Mouse (Mus musculus) thymus, adult 2 months (tissue): Measurements from ENCODE around the gene Cmah. TPM values are rescaled to one million over a fixed set of nuclear protein-coding genes. Genes with fewer than 3 reads are reported as not detected.

Source experiments
- DNase-seq: peaks from one replicate; pipeline ENCODE4 v3.0.0; 2021
- H3K27ac ChIP-seq: fragments of 200-500 bp; 2 replicates; pipeline ENCODE4 v1.5.1; 2012; ENCODE audit warnings: low read length, control low read depth; ENCODE audit not compliant: control insufficient read depth, insufficient read depth
- H3K27me3 ChIP-seq: fragments of 200-500 bp; 2 replicates; pipeline ENCODE4 v1.6.1; 2012; ENCODE audit warnings: mild to moderate bottlenecking, low read length, moderate library complexity, mixed read lengths; ENCODE audit not compliant: control insufficient read depth, insufficient read depth
- H3K36me3 ChIP-seq: fragments of 200-500 bp; 2 replicates; pipeline ENCODE4 v1.6.1; 2012; ENCODE audit warnings: mild to moderate bottlenecking, low read length, moderate library complexity; ENCODE audit not compliant: control insufficient read depth, insufficient read depth
- H3K4me1 ChIP-seq: fragments of 200-500 bp; replicated peaks from 2 replicates; pipeline ENCODE4 v1.6.1; 2012; ENCODE audit warnings: low read length; ENCODE audit not compliant: control insufficient read depth, insufficient read depth
- H3K4me3 ChIP-seq: fragments of 200-500 bp; 2 replicates; pipeline ENCODE4 v1.5.1; 2012; ENCODE audit warnings: mild to moderate bottlenecking, low read length, control low read depth, moderate library complexity; ENCODE audit not compliant: control insufficient read depth, insufficient read depth
- CTCF ChIP-seq: fragments of 200-500 bp; IDR thresholded peaks from 2 replicates; pipeline ENCODE4 v1.5.1; 2012; ENCODE audit warnings: mild to moderate bottlenecking, control low read depth, low read length, moderate library complexity, borderline replicate concordance; ENCODE audit not compliant: control insufficient read depth, poor library complexity, insufficient read depth; ENCODE audit errors: extremely low read depth
- POLR2A ChIP-seq: fragments of 200-500 bp; IDR thresholded peaks from 2 replicates; pipeline ENCODE4 v1.6.1; 2012; ENCODE audit warnings: mild to moderate bottlenecking, low read length, control low read depth, moderate library complexity; ENCODE audit not compliant: control insufficient read depth, poor library complexity, insufficient read depth; ENCODE audit errors: extremely low read depth
- WGBS: fragments of 180-500 bp; shearing (Covaris S2); methylation state at CpG from one replicate; pipeline ENCODE4 v1.1.7; 2018; 5-methylcytosine and 5-hydroxymethylcytosine counted together
- polyA plus RNA-seq: library from polyadenylated mRNA; depleted of rRNA; stranded (reverse); fragments of >200 nt; gene quantifications from 2 replicates; pipeline ENCODE4 v1.2.3, GENCODE M21; 2012

Cmah gene
- polyA plus RNA-seq, 1 experiment: 14.7 TPM

GRCm38 (mm10) chr13:24481615-24482295 lies 154.6 kb downstream of the Cmah start:
- no peak for TF ChIP-seq POLR2A
- no peak for TF ChIP-seq CTCF
- 66% methylated on average over 10 of the region's 10 CpGs for WGBS
- Histone ChIP-seq H3K36me3 (no peaks in the 10 kb centered on the region), H3K27ac (peak overlapping the region; percentile 9; the same call in 1 of the 2 replicates), H3K27me3 (no peaks in the 10 kb centered on the region), H3K4me3 (no peak overlapping the region), H3K4me1 (no peaks in the 10 kb centered on the region; the same call in 1 of the 2 replicates)
- peak; percentile 53 for DNase-seq

- Histone ChIP-seq H3K36me3 (no peaks in the 10 kb centered on the region), H3K4me3 (no peak overlapping the region), H3K27me3 (no peaks in the 10 kb centered on the region), H3K4me1 (no peaks in the 10 kb centered on the region; the same call in 1 of the 2 replicates), H3K27ac (no peak overlapping the region)
- TF ChIP-seq CTCF: no peak
- TF ChIP-seq POLR2A: no peak
- 94% methylated on average over 3 of the region's 3 CpGs for WGBS
- no peak for DNase-seq
Measured at GRCm38 (mm10) chr13:24483691-24484090, 156.5 kb downstream of the Cmah start.

DNA sequence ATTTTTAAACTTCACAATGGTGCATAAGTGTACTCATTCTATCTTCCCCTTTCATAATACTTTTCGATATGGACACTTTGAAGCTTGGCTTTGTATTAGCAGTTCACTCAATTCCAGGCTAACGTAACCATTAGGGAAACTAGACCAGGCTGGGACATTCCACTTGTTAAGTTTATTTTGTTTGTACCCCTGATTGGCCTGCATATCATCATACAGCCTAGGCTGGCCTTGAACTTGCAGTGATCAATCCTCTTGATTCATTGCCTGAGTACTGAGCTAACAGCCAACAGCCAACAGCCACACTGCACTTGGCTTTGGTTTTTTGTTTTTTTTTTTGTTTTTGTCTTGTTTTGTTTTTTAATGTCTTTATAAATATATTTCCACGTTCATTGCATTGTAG lies 157.6 kb downstream of the Cmah start:
- TF ChIP-seq POLR2A: no peak
- TF ChIP-seq CTCF: no peak
- H3K4me1 ChIP-seq: no peaks in the 10 kb centered on the region; the same call in 1 of the 2 replicates
- 96% methylated on average over 3 of the region's 3 CpGs for WGBS

DNA sequence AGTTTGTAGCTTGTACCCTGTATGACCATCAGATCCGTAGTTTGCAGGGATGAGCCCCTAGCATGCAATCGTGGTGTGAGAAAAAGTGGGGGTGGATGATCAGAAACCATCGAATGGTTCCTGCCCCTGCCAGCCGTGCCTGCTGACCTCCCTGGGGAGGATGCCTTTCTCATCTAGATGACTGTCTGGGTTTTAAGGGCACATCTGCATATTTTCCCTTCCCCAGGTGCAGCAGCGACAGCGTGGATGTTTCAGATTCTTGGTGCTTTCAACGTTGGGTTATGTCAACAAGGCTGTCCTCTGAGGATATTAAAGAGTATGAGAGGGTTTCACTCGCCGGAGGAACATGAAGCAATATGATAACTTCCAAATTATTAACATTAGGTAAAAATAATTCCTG lies 158.8 kb downstream of the Cmah start:
- no peaks in the 10 kb centered on the region; the same call in 1 of the 2 replicates for H3K4me1 ChIP-seq
- no peaks in the 10 kb centered on the region for H3K36me3 ChIP-seq
- no peak for DNase-seq
- no peaks in the 10 kb centered on the region for H3K27me3 ChIP-seq
- H3K4me3 ChIP-seq: no peak overlapping the region
- TF ChIP-seq CTCF: no peak
- no peak for TF ChIP-seq POLR2A
- no peak overlapping the region for H3K27ac ChIP-seq
- 81% methylated on average over 9 of the region's 9 CpGs for WGBS

More for the DNA sequence above, 157.6 kb downstream of the Cmah start:
- Histone ChIP-seq H3K4me3 (no peak overlapping the region), H3K27me3 (no peaks in the 10 kb centered on the region), H3K36me3 (no peaks in the 10 kb centered on the region), H3K27ac (no peak overlapping the region)
- DNase-seq: no peak

DNA sequence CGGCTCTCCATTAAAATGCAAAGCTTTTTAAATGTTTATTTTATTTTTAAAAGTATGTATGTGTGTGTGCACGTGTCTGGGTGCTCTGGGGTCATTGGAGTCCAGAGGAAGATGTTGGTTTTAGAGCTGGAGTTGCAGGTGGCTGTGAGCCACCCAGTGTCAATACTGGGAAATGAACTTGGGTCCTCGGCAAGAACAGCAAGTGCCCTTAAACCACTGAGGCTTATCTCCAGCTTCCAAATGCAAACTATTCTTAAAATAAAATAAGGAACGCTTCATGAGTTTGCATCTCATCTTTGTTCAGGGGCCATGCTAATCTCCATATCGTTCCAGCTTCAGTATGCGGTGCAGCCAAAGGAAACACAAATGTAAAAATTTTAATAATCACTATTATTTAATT lies 159.2 kb downstream of the Cmah start:
- H3K4me1 ChIP-seq: no peaks in the 10 kb centered on the region; the same call in 1 of the 2 replicates
- H3K4me3 ChIP-seq: no peak overlapping the region
- 57% methylated on average over 6 of the region's 6 CpGs for WGBS
- H3K27ac ChIP-seq: no peak overlapping the region
- no peak for TF ChIP-seq CTCF
- no peak for TF ChIP-seq POLR2A
- DNase-seq: no peak
- no peaks in the 10 kb centered on the region for H3K27me3 ChIP-seq
- no peaks in the 10 kb centered on the region for H3K36me3 ChIP-seq

DNA sequence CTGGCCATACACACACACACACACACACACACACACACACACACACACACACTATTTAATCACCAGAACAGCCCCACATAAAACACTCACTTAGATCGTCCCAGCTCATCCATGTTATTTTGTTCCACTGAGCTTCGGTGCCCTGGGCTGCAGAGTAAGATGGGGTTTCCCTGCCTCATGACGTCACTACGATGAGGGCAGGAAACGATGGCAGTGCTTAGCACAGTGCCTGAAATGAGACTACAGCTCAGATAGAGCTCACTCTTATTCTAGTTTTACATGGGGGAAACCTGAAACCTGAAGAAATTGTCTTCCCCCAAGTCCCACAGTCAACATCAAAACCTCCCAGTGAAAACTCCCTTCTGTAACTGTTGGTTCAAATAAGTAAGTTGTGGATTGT lies 159.9 kb downstream of the Cmah start:
- no peak for DNase-seq
- TF ChIP-seq POLR2A (no peak), CTCF (no peak)
- Histone ChIP-seq H3K4me3 (no peak overlapping the region), H3K36me3 (no peaks in the 10 kb centered on the region), H3K27ac (no peak overlapping the region), H3K27me3 (no peaks in the 10 kb centered on the region), H3K4me1 (no peaks in the 10 kb centered on the region; the same call in 1 of the 2 replicates)
- WGBS: 83% methylated on average over 5 of the region's 5 CpGs

- 84% methylated on average over 5 of the region's 5 CpGs for WGBS
- Histone ChIP-seq H3K36me3 (no peaks in the 10 kb centered on the region), H3K27ac (no peak overlapping the region), H3K27me3 (no peaks in the 10 kb centered on the region), H3K4me3 (no peak overlapping the region), H3K4me1 (no peaks in the 10 kb centered on the region; the same call in 1 of the 2 replicates)
- TF ChIP-seq CTCF (no peak), POLR2A (no peak)
- no peak for DNase-seq
Measured at GRCm38 (mm10) chr13:24487546-24487945, 160.3 kb downstream of the Cmah start.
